Mouse (Mus musculus) hindbrain, embryonic 16.5 days (tissue): ENCODE measurements around the gene Igfbp5. TPM values are rescaled to one million over a fixed set of nuclear protein-coding genes. Genes with fewer than 3 reads are reported as not detected.
A peak's percentile ranks its signal among the peaks of the same experiment; 100 is the strongest.

Source experiments
- ATAC-seq: fragments of 200-750 bp; cut with Nextera tagmentation; 2 replicates; pipeline ENCODE4 v1.8.0; 2017; ENCODE audit warnings: moderate TSS enrichment, moderate library complexity
- H3K27ac ChIP-seq: fragments of 300-500 bp; sonication (generic); 2 replicates; pipeline ENCODE4 v1.5.1; 2014; ENCODE audit warnings: low read depth, mild to moderate bottlenecking, control low read depth, low read length, moderate library complexity
- H3K27me3 ChIP-seq: fragments of 300-500 bp; sonication (generic); replicated peaks from 2 replicates; pipeline ENCODE4 v1.6.1; 2014; ENCODE audit warnings: low read length; ENCODE audit not compliant: control insufficient read depth, insufficient read depth
- H3K36me3 ChIP-seq: fragments of 300-500 bp; sonication (generic); 2 replicates; pipeline ENCODE4 v1.6.1; 2014; ENCODE audit warnings: mild to moderate bottlenecking, low read length, moderate library complexity, mixed read lengths; ENCODE audit not compliant: control insufficient read depth, insufficient read depth
- H3K4me1 ChIP-seq: fragments of 300-500 bp; sonication (generic); 2 replicates; pipeline ENCODE4 v1.6.1; 2014; ENCODE audit warnings: low read depth, low read length; ENCODE audit not compliant: control insufficient read depth, insufficient read depth
- H3K4me2 ChIP-seq: fragments of 300-500 bp; sonication (generic); 2 replicates; pipeline ENCODE4 v1.6.1; 2014; ENCODE audit warnings: mild to moderate bottlenecking, low read length, control low read depth, moderate library complexity
- H3K4me3 ChIP-seq: fragments of 300-500 bp; sonication (generic); 2 replicates; pipeline ENCODE4 v1.5.1; 2014; ENCODE audit warnings: mild to moderate bottlenecking, low read length, control low read depth, moderate library complexity
- H3K9ac ChIP-seq: fragments of 300-500 bp; sonication (generic); 2 replicates; pipeline ENCODE4 v1.6.1; 2014; ENCODE audit warnings: low read depth, mild to moderate bottlenecking, control low read depth, low read length, moderate library complexity
- H3K9me3 ChIP-seq: fragments of 300-500 bp; sonication (generic); 2 replicates; pipeline ENCODE4 v1.6.1; 2014; ENCODE audit warnings: mild to moderate bottlenecking, low read length, moderate library complexity; ENCODE audit not compliant: control insufficient read depth
- WGBS: fragments of 180-500 bp; shearing (Covaris S2); extraction: QIAGEN DNeasy Blood & Tissue Kit; methylation state at CpG from one replicate; pipeline ENCODE4 v1.1.7; 2014; 5-methylcytosine and 5-hydroxymethylcytosine counted together
- polyA plus RNA-seq: library from polyadenylated mRNA; unstranded; fragments of >200 nt; fragmentation: Nextera tagmentation; extraction: Ambion mirVana; gene quantifications from 2 replicates; pipeline ENCODE4 v1.2.1, GENCODE M21; 2015

The Igfbp5 gene
- polyA plus RNA-seq, 1 experiment from 2014 or later: 51.9 TPM

DNA sequence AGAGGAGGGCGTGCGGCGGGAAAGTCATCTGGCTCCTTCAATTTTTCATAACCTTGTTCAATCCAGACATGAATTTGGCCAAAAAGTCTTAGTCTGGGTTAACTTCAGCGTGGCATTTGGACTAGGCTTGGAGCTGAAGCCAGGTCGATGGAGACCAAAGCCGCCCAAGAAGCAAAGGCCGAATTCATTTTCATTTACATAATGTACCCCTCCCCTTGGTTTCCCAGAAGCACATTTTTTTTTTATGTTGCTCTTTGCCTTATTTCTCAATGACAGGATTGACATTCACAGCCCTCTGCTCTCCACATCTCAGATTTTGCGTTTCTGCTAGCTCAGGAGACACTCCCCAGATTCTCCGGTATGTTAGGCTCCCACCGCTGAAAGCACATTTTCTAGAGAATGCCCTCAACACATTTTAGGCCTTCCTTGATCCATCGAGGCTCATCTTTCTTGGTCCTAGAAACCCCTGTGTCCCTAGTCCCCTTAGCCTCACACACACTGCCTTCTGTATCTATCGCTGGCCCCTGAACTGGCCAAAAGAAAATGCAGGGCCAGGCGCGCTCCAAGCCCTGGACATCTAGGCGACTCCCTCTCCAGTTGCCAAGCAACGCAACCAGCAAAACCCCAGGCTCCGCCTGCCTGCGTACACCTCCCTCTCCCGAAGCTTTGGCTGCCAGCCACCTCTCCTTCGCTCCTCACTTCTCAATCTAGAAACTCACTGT lies 3.9 kb downstream of the Igfbp5 start:
- Histone ChIP-seq H3K4me2 (peak overlapping the region; percentile 84), H3K9ac (peak overlapping the region; percentile 55), H3K27ac (peak overlapping the region; percentile 87), H3K27me3 (no peaks in the 10 kb centered on the region), H3K4me3 (peak overlapping the region; percentile 58), H3K4me1 (peaks cover 29% of the 10 kb centered on the region), H3K36me3 (no peaks in the 10 kb centered on the region), H3K9me3 (no peaks in the 10 kb centered on the region)
- peak; percentile 64 for ATAC-seq
- under 1% methylated on average over 20 of the region's 20 CpGs for WGBS

- Histone ChIP-seq H3K4me2 (peak overlapping the region; percentile 84), H3K9ac (peak overlapping the region; percentile 55), H3K4me1 (peaks cover 26% of the 10 kb centered on the region), H3K36me3 (no peaks in the 10 kb centered on the region), H3K4me3 (peak overlapping the region; percentile 58), H3K27ac (peak overlapping the region; percentile 87), H3K27me3 (no peaks in the 10 kb centered on the region), H3K9me3 (no peaks in the 10 kb centered on the region)
- ATAC-seq: peak; percentile 19; the same call in 1 of the 2 replicates
- 4% methylated on average over 22 of the region's 22 CpGs for WGBS
Measured at GRCm38 (mm10) chr1:72869681-72870614, 4.7 kb downstream of the Igfbp5 start.

- no peak for ATAC-seq
- Histone ChIP-seq H3K27me3 (no peaks in the 10 kb centered on the region), H3K9ac (no peak overlapping the region), H3K4me1 (peaks cover 19% of the 10 kb centered on the region), H3K9me3 (no peaks in the 10 kb centered on the region), H3K4me3 (no peak overlapping the region), H3K27ac (no peak overlapping the region), H3K36me3 (no peaks in the 10 kb centered on the region), H3K4me2 (no peak overlapping the region; the same call in 1 of the 2 replicates)
Measured at GRCm38 (mm10) chr1:72869275-72869674, 5.4 kb downstream of the Igfbp5 start.

DNA sequence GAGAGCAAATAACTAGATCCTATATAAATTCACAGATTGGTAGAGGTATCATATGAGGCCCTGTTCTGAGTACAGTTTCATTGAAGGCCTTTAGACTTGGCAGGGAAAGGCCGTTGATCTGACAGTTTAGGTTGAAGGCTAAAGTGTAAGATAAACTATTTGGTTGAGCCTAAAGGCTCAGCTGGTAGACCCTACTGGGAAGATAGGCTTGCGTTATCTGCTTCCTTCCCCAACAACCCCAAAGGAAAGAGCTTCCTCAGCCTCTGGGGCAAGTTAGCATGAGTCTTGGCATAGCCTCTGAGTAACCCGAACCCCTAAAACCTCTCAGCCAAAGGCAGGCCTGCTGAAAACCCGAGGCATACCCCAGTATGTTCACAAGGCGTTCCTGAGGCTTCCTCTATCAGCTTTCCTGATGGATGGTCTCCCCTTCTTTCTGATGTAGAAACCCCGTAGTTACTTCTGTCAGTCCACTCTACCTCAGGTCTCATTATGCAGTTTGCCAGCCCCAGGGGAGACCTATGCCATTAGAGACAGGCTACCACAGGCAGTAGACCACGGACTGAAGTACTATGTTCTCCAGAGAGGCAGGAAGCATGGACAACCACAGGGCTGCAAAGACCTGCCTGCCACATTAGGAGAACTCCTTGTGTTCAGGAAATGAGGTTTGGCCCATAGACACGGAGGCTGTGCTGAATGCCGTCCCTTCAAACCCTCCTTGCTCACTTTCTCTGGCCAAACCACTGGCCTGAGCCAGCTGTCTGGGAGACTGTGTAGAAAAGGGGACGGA lies 6.1 kb downstream of the Igfbp5 start:
- ATAC-seq: no peak
- no peak overlapping the region for H3K9ac ChIP-seq
- no peaks in the 10 kb centered on the region for H3K9me3 ChIP-seq
- H3K36me3 ChIP-seq: no peaks in the 10 kb centered on the region
- H3K4me2 ChIP-seq: no peak overlapping the region
- no peak overlapping the region for H3K4me3 ChIP-seq
- H3K27ac ChIP-seq: no peak overlapping the region
- no peaks in the 10 kb centered on the region for H3K27me3 ChIP-seq
- 77% methylated on average over 10 of the region's 10 CpGs for WGBS
- H3K4me1 ChIP-seq: peaks cover 19% of the 10 kb centered on the region

DNA sequence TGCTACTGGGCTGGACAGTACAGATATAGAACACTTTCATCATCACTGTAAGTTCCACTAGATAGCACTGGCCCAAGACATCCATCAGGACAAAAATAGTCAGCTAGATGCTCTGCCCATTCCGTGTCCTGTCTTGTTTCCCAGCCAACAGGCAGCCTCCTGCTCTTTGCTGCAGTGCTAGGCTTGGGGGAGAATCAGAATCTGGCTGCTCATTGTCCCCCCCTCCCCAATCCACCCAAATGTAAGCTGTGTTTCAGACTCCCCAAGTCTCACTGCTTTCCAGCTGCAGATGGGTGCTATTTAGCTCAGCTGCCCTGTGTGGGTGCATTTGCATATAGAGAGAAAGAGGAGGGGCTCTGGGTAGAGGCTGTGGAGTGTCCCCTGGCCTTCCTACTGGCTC lies 7.3 kb downstream of the Igfbp5 start:
- H3K4me1 ChIP-seq: peaks cover 19% of the 10 kb centered on the region
- peak overlapping the region; percentile 24; the same call in 1 of the 2 replicates for H3K9ac ChIP-seq
- H3K4me2 ChIP-seq: no peak overlapping the region
- 44% methylated on average over 1 of the region's 1 CpGs for WGBS
- no peak overlapping the region for H3K27ac ChIP-seq
- no peaks in the 10 kb centered on the region for H3K9me3 ChIP-seq
- no peaks in the 10 kb centered on the region for H3K36me3 ChIP-seq
- no peak for ATAC-seq
- H3K27me3 ChIP-seq: no peaks in the 10 kb centered on the region
- no peak overlapping the region for H3K4me3 ChIP-seq

DNA sequence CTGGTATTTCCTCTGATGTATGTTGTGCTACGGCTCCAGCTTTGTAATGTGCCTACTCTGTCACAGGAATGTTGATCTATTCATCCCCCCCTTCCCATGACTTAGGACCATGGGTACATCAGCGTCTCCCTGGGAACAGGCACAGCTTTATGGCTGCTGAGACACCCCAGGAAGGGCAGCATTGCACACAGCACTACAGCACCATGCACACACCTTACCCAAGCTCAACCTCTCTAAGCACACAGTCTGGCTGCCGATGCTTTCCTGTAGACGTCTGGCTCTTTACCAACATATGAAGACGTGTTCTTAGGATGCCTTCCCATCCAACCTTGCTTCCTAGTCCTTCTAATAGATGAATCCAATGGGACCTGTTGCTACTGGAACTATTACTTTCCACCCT lies 8.3 kb downstream of the Igfbp5 start:
- WGBS: 52% methylated on average over 5 of the region's 5 CpGs
- Histone ChIP-seq H3K9me3 (no peaks in the 10 kb centered on the region), H3K4me3 (no peak overlapping the region), H3K27ac (no peak overlapping the region), H3K4me2 (no peak overlapping the region), H3K36me3 (no peaks in the 10 kb centered on the region), H3K9ac (peak overlapping the region; percentile 18; the same call in 1 of the 2 replicates), H3K4me1 (peaks cover 19% of the 10 kb centered on the region), H3K27me3 (no peaks in the 10 kb centered on the region)
- no peak for ATAC-seq

GRCm38 (mm10) chr1:72865900-72866299 lies 8.8 kb downstream of the Igfbp5 start:
- peak overlapping the region; percentile 14; the same call in 1 of the 2 replicates for H3K4me2 ChIP-seq
- ATAC-seq: peak; percentile 51
- no peak overlapping the region for H3K4me3 ChIP-seq
- H3K27ac ChIP-seq: no peak overlapping the region
- peak overlapping the region; percentile 18; the same call in 1 of the 2 replicates for H3K9ac ChIP-seq
- H3K36me3 ChIP-seq: no peaks in the 10 kb centered on the region
- WGBS: 13% methylated on average over 6 of the region's 6 CpGs
- no peaks in the 10 kb centered on the region for H3K9me3 ChIP-seq
- H3K27me3 ChIP-seq: no peaks in the 10 kb centered on the region
- H3K4me1 ChIP-seq: peaks cover 19% of the 10 kb centered on the region

DNA sequence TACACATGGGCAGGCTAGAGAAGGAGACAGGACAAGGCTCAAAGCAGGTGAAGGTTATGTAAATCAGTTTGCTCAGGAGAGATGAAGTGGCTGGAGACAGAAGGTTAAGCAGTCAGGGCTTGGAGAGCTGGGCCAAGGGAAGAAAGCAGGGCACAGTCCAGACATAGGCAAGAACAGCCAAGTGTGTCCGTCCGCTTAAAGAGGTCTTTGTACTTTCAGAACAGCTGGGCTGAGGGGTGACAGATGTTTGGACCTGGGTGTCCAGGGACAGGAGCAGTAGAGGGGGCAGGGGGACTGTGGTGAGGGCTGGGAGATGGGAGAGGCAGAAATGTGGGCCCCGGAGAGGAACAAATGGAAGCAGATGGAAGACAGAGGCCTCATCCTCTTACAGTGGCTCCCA lies 10.4 kb downstream of the Igfbp5 start:
- Histone ChIP-seq H3K27ac (no peak overlapping the region), H3K36me3 (no peaks in the 10 kb centered on the region), H3K4me2 (no peak overlapping the region), H3K4me3 (no peak overlapping the region), H3K9me3 (no peaks in the 10 kb centered on the region), H3K4me1 (peaks cover 9% of the 10 kb centered on the region), H3K9ac (no peak overlapping the region), H3K27me3 (no peaks in the 10 kb centered on the region)
- WGBS: 81% methylated on average over 3 of the region's 3 CpGs
- no peak for ATAC-seq
